Mouse (Mus musculus): ENCODE measurements around the gene Gm28374.

GRCm38 (mm10) chr19:6127760-6128341, 45.8 kb upstream of the Gm28374 start, which contains the start of gene Snx15:
- no peak for TF ChIP-seq CTCF (IDR thresholded peaks at IDR 0.05; ENCODE audit: low read depth, low read length)
- TF ChIP-seq POLR2A (IDR thresholded peaks at IDR 0.05; ENCODE audit: extremely low read depth, insufficient read depth, low read length), result peak; percentile 47
